Mouse (Mus musculus): ENCODE measurements around the gene Syt12. TPM values are rescaled to one million over a fixed set of nuclear protein-coding genes. Genes with fewer than 3 reads are reported as not detected.

Gene Syt12
- polyA plus RNA-seq, 1 experiment, result not detected

GRCm38 (mm10) chr19:4419711-4420110 lies 57.5 kb downstream of the Syt12 start:
- H3K4me1 ChIP-seq (ENCODE audit: control insufficient read depth, insufficient read depth, low read length), result no peaks in the 10 kb centered on the region
- no peak for TF ChIP-seq CTCF (IDR thresholded peaks at IDR 0.05; ENCODE audit: low read depth, low read length)
- TF ChIP-seq POLR2A (IDR thresholded peaks at IDR 0.05; ENCODE audit: insufficient read depth, low read length), result no peak
- TF ChIP-seq EP300 (IDR thresholded peaks at IDR 0.05; ENCODE audit: insufficient read depth, low read depth, low read length), result no peak
- no peak overlapping the region for H3K27ac ChIP-seq (ENCODE audit: insufficient read depth, low read length)
- no peak overlapping the region for H3K4me3 ChIP-seq (ENCODE audit: low read depth, low read length)
- no peaks in the 10 kb centered on the region for H3K36me3 ChIP-seq (ENCODE audit: control insufficient read depth, insufficient read depth, low read length, poor library complexity, severe bottlenecking)
- no peaks in the 10 kb centered on the region for H3K27me3 ChIP-seq (ENCODE audit: control insufficient read depth, insufficient read depth, low read length, poor library complexity, severe bottlenecking)
- no peak overlapping the region for H3K9ac ChIP-seq (ENCODE audit: low read depth, poor library complexity, severe bottlenecking)
- H3K9me3 ChIP-seq (replicated peaks; ENCODE audit: control insufficient read depth, insufficient read depth, low read length, poor library complexity, severe bottlenecking), result no peaks in the 10 kb centered on the region

GRCm38 (mm10) chr19:4417713-4418112 lies 59.5 kb downstream of the Syt12 start:
- Histone ChIP-seq H3K36me3 (ENCODE audit: control insufficient read depth, insufficient read depth, low read length, poor library complexity, severe bottlenecking) (no peaks in the 10 kb centered on the region), H3K27me3 (ENCODE audit: control insufficient read depth, insufficient read depth, low read length, poor library complexity, severe bottlenecking) (no peaks in the 10 kb centered on the region), H3K9ac (ENCODE audit: low read depth, poor library complexity, severe bottlenecking) (no peak overlapping the region), H3K9me3 (replicated peaks; ENCODE audit: control insufficient read depth, insufficient read depth, low read length, poor library complexity, severe bottlenecking) (no peaks in the 10 kb centered on the region), H3K4me3 (ENCODE audit: low read depth, low read length) (no peak overlapping the region), H3K4me1 (ENCODE audit: control insufficient read depth, insufficient read depth, low read length) (no peaks in the 10 kb centered on the region), H3K27ac (ENCODE audit: insufficient read depth, low read length) (no peak overlapping the region)
- TF ChIP-seq EP300 (IDR thresholded peaks at IDR 0.05; ENCODE audit: insufficient read depth, low read depth, low read length) (no peak), POLR2A (IDR thresholded peaks at IDR 0.05; ENCODE audit: insufficient read depth, low read length) (no peak), CTCF (IDR thresholded peaks at IDR 0.05; ENCODE audit: low read depth, low read length) (no peak)

GRCm38 (mm10) chr19:4417183-4417582 lies 60.1 kb downstream of the Syt12 start:
- Histone ChIP-seq H3K27me3 (ENCODE audit: control insufficient read depth, insufficient read depth, low read length, poor library complexity, severe bottlenecking) (peaks cover 1% of the 10 kb centered on the region; the same call in 1 of the 2 replicates), H3K9ac (ENCODE audit: low read depth, poor library complexity, severe bottlenecking) (no peak overlapping the region), H3K27ac (ENCODE audit: insufficient read depth, low read length) (no peak overlapping the region), H3K36me3 (ENCODE audit: control insufficient read depth, insufficient read depth, low read length, poor library complexity, severe bottlenecking) (no peaks in the 10 kb centered on the region), H3K4me1 (ENCODE audit: control insufficient read depth, insufficient read depth, low read length) (no peaks in the 10 kb centered on the region), H3K9me3 (replicated peaks; ENCODE audit: control insufficient read depth, insufficient read depth, low read length, poor library complexity, severe bottlenecking) (no peaks in the 10 kb centered on the region), H3K4me3 (ENCODE audit: low read depth, low read length) (no peak overlapping the region)
- TF ChIP-seq EP300 (IDR thresholded peaks at IDR 0.05; ENCODE audit: insufficient read depth, low read depth, low read length) (no peak), CTCF (IDR thresholded peaks at IDR 0.05; ENCODE audit: low read depth, low read length) (peak; percentile 88), POLR2A (IDR thresholded peaks at IDR 0.05; ENCODE audit: insufficient read depth, low read length) (no peak)

DNA sequence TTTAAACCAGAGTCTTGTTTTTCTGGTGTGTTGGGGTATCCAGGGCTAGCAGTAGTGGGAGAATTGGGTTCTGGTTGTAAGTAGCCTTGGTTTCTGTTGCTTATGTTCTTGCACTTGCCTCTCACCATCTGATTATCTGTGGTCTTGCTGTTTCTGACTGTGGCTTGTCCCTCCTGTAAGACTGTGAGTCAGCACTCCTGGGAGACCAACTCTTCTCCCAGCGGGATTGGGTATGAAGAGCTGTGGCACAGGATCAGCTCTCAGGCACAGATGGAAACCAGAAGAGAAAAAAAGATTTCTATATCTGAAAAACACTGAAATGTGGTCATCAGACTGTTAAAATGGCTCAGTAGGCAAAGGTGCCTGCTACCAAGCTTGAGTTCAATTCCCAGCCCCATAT lies 62.6 kb downstream of the Syt12 start:
- no peak overlapping the region for H3K27ac ChIP-seq (ENCODE audit: insufficient read depth, low read length)
- TF ChIP-seq EP300 (IDR thresholded peaks at IDR 0.05; ENCODE audit: insufficient read depth, low read depth, low read length) (no peak), POLR2A (IDR thresholded peaks at IDR 0.05; ENCODE audit: insufficient read depth, low read length) (no peak), CTCF (IDR thresholded peaks at IDR 0.05; ENCODE audit: low read depth, low read length) (no peak)
- no peaks in the 10 kb centered on the region for H3K9me3 ChIP-seq (replicated peaks; ENCODE audit: control insufficient read depth, insufficient read depth, low read length, poor library complexity, severe bottlenecking)
- H3K4me3 ChIP-seq (ENCODE audit: low read depth, low read length), result no peak overlapping the region
- no peak overlapping the region for H3K9ac ChIP-seq (ENCODE audit: low read depth, poor library complexity, severe bottlenecking)
- H3K4me1 ChIP-seq (ENCODE audit: control insufficient read depth, insufficient read depth, low read length), result no peaks in the 10 kb centered on the region
- H3K36me3 ChIP-seq (ENCODE audit: control insufficient read depth, insufficient read depth, low read length, poor library complexity, severe bottlenecking), result no peaks in the 10 kb centered on the region
- peaks cover 1% of the 10 kb centered on the region; the same call in 1 of the 2 replicates for H3K27me3 ChIP-seq (ENCODE audit: control insufficient read depth, insufficient read depth, low read length, poor library complexity, severe bottlenecking)

DNA sequence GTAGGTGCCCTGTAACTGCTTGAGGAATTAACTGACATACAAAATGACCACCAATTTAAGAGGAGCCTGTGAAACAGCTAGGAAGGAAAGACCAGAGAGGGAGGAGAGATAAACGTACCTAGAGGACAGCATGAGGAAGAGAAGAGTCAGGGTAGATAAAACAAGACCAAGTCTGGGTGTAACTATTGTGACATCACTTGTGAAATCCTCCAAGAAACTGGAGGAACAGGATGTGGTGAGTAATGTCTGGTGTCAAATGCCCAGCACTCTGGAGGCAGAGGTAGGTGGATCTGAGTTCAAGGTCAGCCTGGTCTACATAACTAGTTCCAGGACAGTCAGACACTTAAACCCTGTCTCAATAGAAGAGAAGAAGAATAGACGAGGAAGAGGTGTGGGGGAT lies 68.2 kb downstream of the Syt12 start:
- no peaks in the 10 kb centered on the region for H3K4me1 ChIP-seq (ENCODE audit: control insufficient read depth, insufficient read depth, low read length)
- H3K4me3 ChIP-seq (ENCODE audit: low read depth, low read length), result no peak overlapping the region
- no peak overlapping the region for H3K9ac ChIP-seq (ENCODE audit: low read depth, poor library complexity, severe bottlenecking)
- H3K9me3 ChIP-seq (replicated peaks; ENCODE audit: control insufficient read depth, insufficient read depth, low read length, poor library complexity, severe bottlenecking), result no peaks in the 10 kb centered on the region
- TF ChIP-seq POLR2A (IDR thresholded peaks at IDR 0.05; ENCODE audit: insufficient read depth, low read length) (no peak), EP300 (IDR thresholded peaks at IDR 0.05; ENCODE audit: insufficient read depth, low read depth, low read length) (no peak), CTCF (IDR thresholded peaks at IDR 0.05; ENCODE audit: low read depth, low read length) (no peak)
- H3K27me3 ChIP-seq (ENCODE audit: control insufficient read depth, insufficient read depth, low read length, poor library complexity, severe bottlenecking), result peaks cover 1% of the 10 kb centered on the region; the same call in 1 of the 2 replicates
- no peaks in the 10 kb centered on the region for H3K36me3 ChIP-seq (ENCODE audit: control insufficient read depth, insufficient read depth, low read length, poor library complexity, severe bottlenecking)
- H3K27ac ChIP-seq (ENCODE audit: insufficient read depth, low read length), result no peak overlapping the region

- Histone ChIP-seq H3K36me3 (ENCODE audit: control insufficient read depth, insufficient read depth, low read length, poor library complexity, severe bottlenecking) (no peaks in the 10 kb centered on the region), H3K4me1 (ENCODE audit: control insufficient read depth, insufficient read depth, low read length) (no peaks in the 10 kb centered on the region), H3K9me3 (replicated peaks; ENCODE audit: control insufficient read depth, insufficient read depth, low read length, poor library complexity, severe bottlenecking) (no peaks in the 10 kb centered on the region), H3K27me3 (ENCODE audit: control insufficient read depth, insufficient read depth, low read length, poor library complexity, severe bottlenecking) (no peaks in the 10 kb centered on the region), H3K4me3 (ENCODE audit: low read depth, low read length) (no peak overlapping the region), H3K27ac (ENCODE audit: insufficient read depth, low read length) (no peak overlapping the region), H3K9ac (ENCODE audit: low read depth, poor library complexity, severe bottlenecking) (no peak overlapping the region)
- TF ChIP-seq CTCF (IDR thresholded peaks at IDR 0.05; ENCODE audit: low read depth, low read length) (no peak), POLR2A (IDR thresholded peaks at IDR 0.05; ENCODE audit: insufficient read depth, low read length) (no peak), EP300 (IDR thresholded peaks at IDR 0.05; ENCODE audit: insufficient read depth, low read depth, low read length) (no peak)
Measured at GRCm38 (mm10) chr19:4404840-4405239, 72.4 kb downstream of the Syt12 start.
